Mouse (Mus musculus) embryonic facial prominence, embryonic 11.5 days (tissue): ENCODE results near the gene Dab1. TPM values are rescaled to one million over a fixed set of nuclear protein-coding genes. Genes with fewer than 3 reads are reported as not detected.

Source experiments
- ATAC-seq: fragments of 200-750 bp; cut with Nextera tagmentation; replicated peaks from 2 replicates; pipeline ENCODE4 v1.8.0; 2017; ENCODE audit warnings: low read depth; ENCODE audit not compliant: insufficient number of reproducible peaks, low FRiP score, low TSS enrichment
- DNase-seq: peaks from one replicate; pipeline ENCODE4 v3.0.0-alpha.2; 2015; ENCODE audit warnings: low spot score
- H3K27ac ChIP-seq: fragments of 300-500 bp; sonication (generic); replicated peaks from 2 replicates; pipeline ENCODE4 v1.5.1; 2014; ENCODE audit warnings: mild to moderate bottlenecking, low read depth, low read length, control low read depth
- H3K27me3 ChIP-seq: fragments of 300-500 bp; sonication (generic); 2 replicates; pipeline ENCODE4 v1.6.1; 2014; ENCODE audit warnings: mild to moderate bottlenecking, low read length, moderate library complexity, mixed read lengths; ENCODE audit not compliant: control insufficient read depth, insufficient read depth
- H3K36me3 ChIP-seq: fragments of 300-500 bp; sonication (generic); replicated peaks from 2 replicates; pipeline ENCODE4 v1.6.1; 2014; ENCODE audit warnings: low read depth, mild to moderate bottlenecking, low read length, moderate library complexity, mixed read lengths; ENCODE audit not compliant: control insufficient read depth, insufficient read depth
- H3K4me1 ChIP-seq: fragments of 300-500 bp; sonication (generic); 2 replicates; pipeline ENCODE4 v1.6.1; 2014; ENCODE audit warnings: low read length, mixed read lengths; ENCODE audit not compliant: control insufficient read depth, insufficient read depth
- H3K4me2 ChIP-seq: fragments of 300-500 bp; sonication (generic); 2 replicates; pipeline ENCODE4 v1.6.1; 2014; ENCODE audit warnings: low read depth, mild to moderate bottlenecking, control low read depth, low read length, moderate library complexity
- H3K4me3 ChIP-seq: fragments of 300-500 bp; sonication (generic); 2 replicates; pipeline ENCODE4 v1.5.1; 2014; ENCODE audit warnings: low read depth, low read length, control low read depth
- H3K9ac ChIP-seq: fragments of 300-500 bp; sonication (generic); replicated peaks from 2 replicates; pipeline ENCODE4 v1.6.1; 2014; ENCODE audit warnings: mild to moderate bottlenecking, control low read depth, low read length
- H3K9me3 ChIP-seq: fragments of 300-500 bp; sonication (generic); replicated peaks from 2 replicates; pipeline ENCODE4 v1.6.1; 2016; ENCODE audit warnings: mild to moderate bottlenecking, low read length, inconsistent platforms, mixed read lengths; ENCODE audit not compliant: control insufficient read depth
- WGBS: fragments of 180-500 bp; shearing (Covaris S2); extraction: QIAGEN DNeasy Blood & Tissue Kit; methylation state at CpG from one replicate; pipeline ENCODE4 v1.1.7; 2014; 5-methylcytosine and 5-hydroxymethylcytosine counted together
- polyA plus RNA-seq: library from polyadenylated mRNA; unstranded; fragments of >200 nt; fragmentation: Nextera tagmentation; extraction: Ambion mirVana; gene quantifications from 2 replicates; pipeline ENCODE4 v1.2.1, GENCODE M21; 2014

The Dab1 gene
- polyA plus RNA-seq, 1 experiment from 2014 or later, result 17.6 TPM

DNA sequence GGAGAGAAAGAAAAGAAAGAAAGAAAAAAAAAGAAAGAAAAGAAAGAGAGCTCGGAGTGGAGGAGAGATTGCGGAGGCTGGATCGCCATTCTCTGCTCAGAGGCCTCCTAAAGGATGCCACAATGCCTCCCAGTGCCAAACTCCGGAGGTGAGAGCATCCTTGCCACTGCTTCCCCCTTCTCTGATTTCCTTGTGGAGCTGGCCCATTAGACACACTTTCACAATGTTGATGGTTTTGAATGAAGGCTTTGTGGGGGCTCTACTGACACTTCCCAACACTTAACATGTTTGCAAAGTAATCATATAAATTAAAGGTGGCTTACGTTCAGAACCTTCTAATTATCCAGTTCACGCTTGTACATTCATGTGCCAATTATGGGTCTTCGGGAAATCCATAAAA lies 749.9 kb downstream of the Dab1 start:
- Histone ChIP-seq H3K4me3 (peak overlapping the region; percentile 56), H3K9me3 (no peaks in the 10 kb centered on the region), H3K27ac (no peak overlapping the region), H3K4me1 (no peaks in the 10 kb centered on the region; the same call in 1 of the 2 replicates), H3K9ac (no peak overlapping the region), H3K27me3 (peaks cover 23% of the 10 kb centered on the region), H3K36me3 (no peaks in the 10 kb centered on the region), H3K4me2 (peak overlapping the region; percentile 97)
- 6% methylated on average over 7 of the region's 7 CpGs for WGBS
- ATAC-seq (no peak), DNase-seq (peak; percentile 12)

DNA sequence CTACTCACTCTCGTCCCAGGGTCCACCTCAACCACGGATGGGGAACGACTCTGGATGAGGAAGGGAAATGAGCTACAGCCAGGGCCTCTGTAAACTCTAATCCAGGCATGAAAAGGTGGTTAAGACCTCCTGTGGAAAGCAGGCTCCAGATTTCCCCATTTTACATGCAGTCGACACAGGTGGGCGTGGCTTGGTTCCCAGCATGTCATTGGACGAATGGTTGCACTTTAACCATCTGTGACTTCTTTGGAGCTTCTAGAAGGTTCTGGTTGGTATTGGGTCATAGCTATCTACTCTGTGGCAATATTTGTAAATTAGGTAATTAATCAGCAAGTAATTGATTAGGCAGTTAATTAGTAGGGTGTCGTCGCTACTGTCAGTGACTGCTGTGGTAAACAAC lies 752.0 kb downstream of the Dab1 start:
- no peak overlapping the region for H3K4me2 ChIP-seq
- no peaks in the 10 kb centered on the region; the same call in 1 of the 2 replicates for H3K4me1 ChIP-seq
- H3K4me3 ChIP-seq, result no peak overlapping the region
- H3K36me3 ChIP-seq, result no peaks in the 10 kb centered on the region
- no peak overlapping the region for H3K27ac ChIP-seq
- H3K9ac ChIP-seq, result no peak overlapping the region
- DNase-seq, result no peak
- WGBS, result 86% methylated on average over 8 of the region's 8 CpGs
- H3K27me3 ChIP-seq, result peaks cover 18% of the 10 kb centered on the region
- ATAC-seq, result no peak
- no peaks in the 10 kb centered on the region for H3K9me3 ChIP-seq

DNA sequence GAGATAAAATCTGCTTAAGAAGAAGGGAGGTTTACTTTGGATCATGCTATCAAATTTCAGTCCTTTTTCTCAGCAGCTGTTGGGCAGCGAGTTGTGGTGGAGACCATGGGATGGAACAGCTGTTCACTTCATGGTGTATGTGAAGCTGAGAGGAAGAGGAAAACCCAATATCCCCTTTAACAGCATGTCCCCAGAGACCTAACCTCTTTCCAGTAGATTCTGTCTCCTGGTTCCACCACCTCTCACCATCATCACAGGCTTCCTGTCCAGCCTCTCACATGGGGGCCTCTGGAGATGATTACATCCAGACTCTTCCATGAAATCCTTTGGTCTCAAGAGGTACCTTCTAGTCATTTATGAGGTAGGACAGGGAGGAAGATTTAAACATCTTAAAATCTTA lies 755.0 kb downstream of the Dab1 start:
- H3K4me2 ChIP-seq, result no peak overlapping the region
- H3K9ac ChIP-seq, result no peak overlapping the region
- no peak for DNase-seq
- peaks cover 4% of the 10 kb centered on the region; the same call in 1 of the 2 replicates for H3K27me3 ChIP-seq
- H3K9me3 ChIP-seq, result no peaks in the 10 kb centered on the region
- no peaks in the 10 kb centered on the region for H3K4me1 ChIP-seq
- H3K36me3 ChIP-seq, result no peaks in the 10 kb centered on the region
- 47% methylated on average over 1 of the region's 1 CpGs for WGBS
- H3K27ac ChIP-seq, result no peak overlapping the region
- no peak for ATAC-seq
- H3K4me3 ChIP-seq, result no peak overlapping the region

DNA sequence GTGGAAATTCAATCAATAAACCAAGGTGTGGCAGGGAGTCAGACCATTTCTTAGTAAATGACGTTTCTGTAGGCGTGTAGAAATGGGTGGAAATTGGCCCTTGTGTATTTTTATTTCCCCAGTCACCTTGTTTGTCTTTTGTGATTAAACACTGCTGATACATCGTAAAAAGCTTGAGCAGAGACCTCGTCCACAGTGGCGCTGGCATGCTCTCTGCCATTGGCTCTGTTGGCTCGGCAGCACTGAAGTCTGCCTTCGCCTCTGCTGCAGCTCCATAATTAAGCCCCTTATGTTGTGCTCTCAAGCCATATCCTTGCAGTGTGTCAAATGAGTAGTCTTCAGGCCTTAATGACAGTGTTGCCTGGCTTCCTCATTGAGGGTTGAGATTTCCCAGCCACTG lies 765.5 kb downstream of the Dab1 start:
- no peak for ATAC-seq
- Histone ChIP-seq H3K27me3 (no peaks in the 10 kb centered on the region), H3K4me3 (no peak overlapping the region), H3K9me3 (no peaks in the 10 kb centered on the region), H3K36me3 (no peaks in the 10 kb centered on the region), H3K9ac (no peak overlapping the region), H3K27ac (no peak overlapping the region), H3K4me2 (no peak overlapping the region), H3K4me1 (no peaks in the 10 kb centered on the region)
- no peak for DNase-seq
- 67% methylated on average over 7 of the region's 7 CpGs for WGBS

DNA sequence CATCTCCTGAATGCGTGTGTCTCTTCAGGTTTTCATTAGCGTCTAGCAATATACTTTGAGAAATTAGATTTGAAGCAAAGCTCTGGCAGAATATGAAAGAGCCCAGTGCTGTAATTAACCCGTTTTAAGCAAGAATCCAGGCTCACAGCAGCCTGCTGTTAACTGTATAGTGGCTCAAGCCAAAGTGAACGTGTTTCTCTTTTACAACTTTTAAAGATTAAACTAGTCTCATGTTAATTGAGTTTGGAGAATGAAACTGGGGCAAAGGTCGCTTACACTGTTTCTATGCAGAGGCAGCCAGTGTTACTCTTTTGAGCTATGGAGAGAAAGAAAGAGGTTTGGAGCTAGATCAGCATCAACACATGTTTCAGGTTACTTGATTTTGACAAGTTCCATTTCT lies 766.1 kb downstream of the Dab1 start:
- Histone ChIP-seq H3K4me3 (no peak overlapping the region), H3K9me3 (no peaks in the 10 kb centered on the region), H3K27ac (no peak overlapping the region), H3K4me1 (no peaks in the 10 kb centered on the region), H3K27me3 (no peaks in the 10 kb centered on the region), H3K9ac (no peak overlapping the region), H3K36me3 (no peaks in the 10 kb centered on the region), H3K4me2 (no peak overlapping the region)
- DNase-seq, result no peak
- ATAC-seq, result no peak
- 31% methylated on average over 5 of the region's 5 CpGs for WGBS

DNA sequence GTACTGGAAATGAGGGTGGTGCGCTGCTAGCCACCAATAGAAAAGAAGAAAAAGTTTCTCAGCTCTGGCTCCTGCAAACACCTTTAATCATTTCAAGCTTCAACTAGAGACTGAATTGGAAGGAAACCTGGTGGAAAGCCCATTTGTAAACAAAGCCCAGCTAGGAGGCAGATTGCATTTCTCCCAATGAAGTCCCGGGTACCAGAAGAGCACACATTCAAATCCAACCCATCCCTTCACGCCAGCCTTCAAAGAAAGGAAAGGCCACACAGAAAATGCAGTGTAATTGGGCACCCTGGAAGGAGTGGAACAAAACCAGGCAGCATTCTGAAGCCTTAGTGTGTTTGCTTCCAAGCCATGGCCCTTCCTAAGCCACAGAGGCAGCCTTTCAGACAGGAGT lies 776.4 kb downstream of the Dab1 start:
- Histone ChIP-seq H3K27ac (no peak overlapping the region), H3K4me1 (no peaks in the 10 kb centered on the region), H3K9me3 (no peaks in the 10 kb centered on the region), H3K4me2 (no peak overlapping the region), H3K9ac (no peak overlapping the region), H3K36me3 (no peaks in the 10 kb centered on the region), H3K27me3 (no peaks in the 10 kb centered on the region), H3K4me3 (no peak overlapping the region)
- ATAC-seq (no peak), DNase-seq (no peak)
- 85% methylated on average over 3 of the region's 3 CpGs for WGBS

DNA sequence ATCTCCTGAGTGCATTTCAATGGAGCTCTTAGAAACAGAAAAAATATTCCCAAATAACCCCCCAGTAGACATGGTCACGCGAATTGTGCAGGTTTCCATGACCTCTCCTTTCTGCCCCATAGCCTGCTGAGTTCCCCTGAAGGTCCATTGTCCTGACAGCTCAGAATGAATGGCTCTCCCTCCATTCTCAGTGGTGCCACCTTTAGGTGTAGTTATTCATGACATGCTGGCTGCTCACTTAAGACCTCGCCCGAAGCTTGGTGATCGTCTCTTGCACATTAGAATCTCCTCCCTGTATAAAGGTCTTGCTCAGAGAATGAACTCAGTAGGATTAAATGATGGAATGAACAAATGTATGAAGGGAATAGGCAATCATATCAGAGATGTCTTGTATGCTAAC lies 776.9 kb downstream of the Dab1 start:
- ATAC-seq, result no peak
- WGBS, result 85% methylated on average over 5 of the region's 5 CpGs
- H3K4me1 ChIP-seq, result no peaks in the 10 kb centered on the region
- H3K4me2 ChIP-seq, result no peak overlapping the region
- no peaks in the 10 kb centered on the region for H3K27me3 ChIP-seq
- H3K27ac ChIP-seq, result no peak overlapping the region
- H3K36me3 ChIP-seq, result no peaks in the 10 kb centered on the region
- H3K9ac ChIP-seq, result no peak overlapping the region
- DNase-seq, result no peak
- H3K4me3 ChIP-seq, result no peak overlapping the region
- H3K9me3 ChIP-seq, result no peaks in the 10 kb centered on the region

DNA sequence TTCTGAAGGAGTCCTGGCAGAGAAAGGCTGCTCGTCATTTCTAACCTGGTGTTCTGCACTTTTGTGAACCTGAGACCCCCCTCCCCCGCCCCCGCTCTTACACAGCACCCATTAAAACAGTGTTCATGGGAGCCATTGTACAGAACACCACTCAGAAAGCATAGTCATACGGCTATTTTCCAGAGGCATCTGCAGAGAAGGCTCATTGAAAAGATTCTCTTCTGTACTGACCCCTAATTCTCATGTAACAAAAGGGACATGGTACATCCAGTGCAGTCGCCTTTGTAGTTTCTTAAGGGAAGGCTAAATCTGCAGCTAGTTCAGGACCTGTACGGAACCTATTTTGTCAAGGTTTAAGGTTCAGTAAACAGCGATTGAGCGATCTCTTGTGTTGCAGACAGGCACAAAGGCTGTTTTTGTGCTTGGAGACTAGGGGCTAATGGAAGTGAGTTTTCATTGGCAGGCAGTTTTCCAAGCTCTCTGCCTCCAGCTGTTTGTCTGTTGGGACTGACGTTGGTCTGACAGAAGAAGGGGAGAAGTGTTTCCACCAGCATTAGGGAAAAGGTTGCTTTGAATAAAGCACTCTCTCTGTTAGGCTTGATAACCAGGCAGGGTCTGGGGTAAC lies 780.1 kb downstream of the Dab1 start:
- no peaks in the 10 kb centered on the region for H3K4me1 ChIP-seq
- H3K9ac ChIP-seq, result no peak overlapping the region
- H3K27me3 ChIP-seq, result no peaks in the 10 kb centered on the region
- H3K4me3 ChIP-seq, result no peak overlapping the region
- H3K27ac ChIP-seq, result no peak overlapping the region
- ATAC-seq, result no peak
- WGBS, result 27% methylated on average over 9 of the region's 9 CpGs
- H3K36me3 ChIP-seq, result no peaks in the 10 kb centered on the region
- H3K9me3 ChIP-seq, result no peaks in the 10 kb centered on the region
- no peak overlapping the region for H3K4me2 ChIP-seq
- peak; percentile 29 for DNase-seq
